Mouse (Mus musculus) large intestine, adult 2 months (tissue): ENCODE measurements around the gene Lexm. TPM values are rescaled to one million over a fixed set of nuclear protein-coding genes. Genes with fewer than 3 reads are reported as not detected.

Experiments
- DNase-seq: peaks from one replicate; pipeline ENCODE4 v3.0.0-alpha.2; 2012; ENCODE audit warnings: low read depth, low spot score
- WGBS: fragments of 180-500 bp; shearing (Covaris S2); methylation state at CpG from one replicate; pipeline ENCODE4 v1.1.7; 2018; 5-methylcytosine and 5-hydroxymethylcytosine counted together
- polyA plus RNA-seq: library from polyadenylated mRNA; depleted of rRNA; stranded (reverse); fragments of >200 nt; gene quantifications from 2 replicates; pipeline ENCODE4 v1.2.3, GENCODE M21; 2012

The Lexm gene
- polyA plus RNA-seq, 1 experiment = not detected

DNA sequence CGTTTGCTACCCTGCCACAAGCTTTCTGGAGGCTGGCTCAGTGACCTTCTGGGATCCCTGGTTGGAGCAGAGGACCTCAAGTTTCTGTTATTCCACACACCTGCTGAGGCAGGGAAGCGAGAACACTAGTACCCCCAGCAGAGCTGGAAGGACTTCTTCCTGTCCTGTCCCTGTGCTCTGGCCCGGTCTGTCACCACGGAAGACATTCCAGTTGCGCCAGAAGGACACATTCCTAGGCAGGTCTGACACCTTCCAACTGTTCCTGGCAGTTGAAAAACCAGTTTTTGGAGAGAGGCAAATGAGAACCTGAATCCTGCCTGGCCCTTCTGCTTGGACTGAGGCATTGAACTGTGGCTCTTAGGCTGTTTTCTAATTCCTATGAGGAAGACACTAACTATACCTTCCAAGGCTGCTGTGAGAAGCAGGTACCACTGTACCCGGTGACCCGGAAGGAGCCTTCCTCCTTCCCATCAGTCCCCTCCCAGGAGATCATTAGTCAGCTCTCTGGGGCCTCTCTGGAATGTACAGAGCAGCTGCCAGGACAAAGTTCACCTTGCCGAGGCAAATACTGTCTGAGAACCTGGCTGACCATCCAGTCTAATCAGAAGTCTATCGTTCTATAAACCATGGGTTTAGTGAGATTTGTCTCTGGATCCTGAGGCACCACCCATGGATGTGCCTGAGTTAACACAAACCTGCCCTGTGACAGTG lies 11.8 kb upstream of the Lexm start:
- DNase-seq = peak; percentile 69
- whole genome bisulfite sequencing = 17% methylated on average over 9 of the region's 9 CpGs

DNA sequence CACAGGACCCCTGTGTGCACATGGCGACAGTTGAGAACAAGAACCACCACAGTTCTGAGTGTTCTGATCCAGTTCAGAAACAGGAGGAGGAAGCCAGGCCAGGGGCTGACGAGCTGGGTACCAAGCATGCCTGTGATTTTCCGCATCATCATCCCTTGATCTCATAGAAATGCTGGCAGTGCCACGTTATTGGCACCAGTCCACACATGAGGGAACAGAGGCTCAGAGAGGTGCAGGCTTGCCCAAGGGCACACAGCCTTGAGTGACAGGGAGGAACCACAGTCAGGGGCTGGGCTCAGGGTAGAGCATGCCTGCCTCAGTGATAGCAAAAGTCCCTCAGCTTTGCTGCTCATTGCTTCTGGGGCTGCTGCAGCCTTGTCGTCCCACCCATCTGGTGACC lies 10.8 kb upstream of the Lexm start:
- 79% methylated on average over 5 of the region's 5 CpGs for WGBS
- no peak for DNase-seq

DNA sequence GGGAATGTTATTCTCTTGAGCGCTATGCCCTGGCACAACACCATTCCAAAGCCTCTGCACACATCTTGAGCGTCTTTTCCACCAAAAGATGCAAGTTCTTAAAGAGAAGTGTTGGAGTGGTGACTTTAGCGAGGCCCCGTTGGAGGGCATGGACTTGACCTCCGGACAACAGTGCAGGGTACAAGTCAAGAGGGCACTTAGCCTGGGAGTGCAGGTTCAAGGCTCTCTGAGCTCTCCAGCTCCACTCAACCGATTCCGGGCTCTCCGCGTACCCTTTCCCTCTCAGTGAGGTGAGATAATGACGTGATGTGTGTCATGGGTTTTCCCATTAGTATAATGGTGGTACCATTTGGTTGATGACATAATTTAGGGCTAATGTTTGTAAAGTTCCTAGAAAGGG lies 7.2 kb upstream of the Lexm start:
- whole genome bisulfite sequencing = 92% methylated on average over 10 of the region's 10 CpGs
- no peak for DNase-seq

DNA sequence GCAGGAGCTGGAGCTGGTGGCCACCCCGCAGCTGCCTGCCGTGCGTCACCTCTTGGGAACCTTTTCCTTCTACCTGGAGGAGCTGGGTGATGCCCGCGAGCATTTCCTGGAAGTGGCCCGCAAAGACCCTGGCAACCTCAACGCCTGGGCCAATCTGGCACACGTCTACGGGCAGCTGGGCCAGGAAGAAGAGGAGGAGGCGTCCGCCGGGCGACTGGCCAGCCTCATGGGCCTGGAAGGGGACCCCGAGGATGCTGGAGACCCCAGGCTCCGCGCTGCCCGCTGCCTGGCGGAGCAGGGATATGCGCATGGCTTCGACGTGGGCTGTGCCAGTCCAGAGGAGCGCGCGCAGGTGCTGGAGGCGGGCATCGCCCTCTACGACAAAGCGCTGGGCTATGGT lies 5.7 kb upstream of the Lexm start:
- WGBS = 25% methylated on average over 28 of the region's 28 CpGs
- DNase-seq = no peak

DNA sequence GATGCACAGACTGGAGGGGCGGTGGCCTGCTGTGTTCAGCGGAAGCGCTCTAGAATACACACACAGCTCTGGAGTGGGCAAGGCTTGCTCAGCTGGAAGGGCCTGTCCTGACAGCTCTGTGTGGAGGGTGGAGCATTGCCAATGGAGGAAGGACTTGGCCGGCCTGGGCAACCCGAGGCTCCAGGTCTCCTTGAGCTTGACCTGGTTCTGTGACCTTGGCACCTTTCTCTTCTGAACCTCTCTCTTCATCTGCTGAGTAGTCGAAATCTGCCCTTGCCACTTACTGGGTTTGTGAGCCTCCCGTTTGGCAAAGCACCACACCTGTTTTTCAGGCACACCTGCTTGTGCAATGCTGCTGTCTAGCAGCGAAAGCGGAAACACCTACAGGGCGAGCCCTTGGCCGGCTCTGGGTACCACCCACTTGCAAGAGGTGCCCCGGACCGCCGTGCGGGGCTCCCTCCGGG lies 5.0 kb upstream of the Lexm start, which contains the start of gene Ttc22:
TSS of gene Ttc22 (plus strand) at position 403 of the 464 bp plus-strand sequence.
- WGBS = 15% methylated on average over 16 of the region's 16 CpGs
- peak; percentile 54 for DNase-seq

DNA sequence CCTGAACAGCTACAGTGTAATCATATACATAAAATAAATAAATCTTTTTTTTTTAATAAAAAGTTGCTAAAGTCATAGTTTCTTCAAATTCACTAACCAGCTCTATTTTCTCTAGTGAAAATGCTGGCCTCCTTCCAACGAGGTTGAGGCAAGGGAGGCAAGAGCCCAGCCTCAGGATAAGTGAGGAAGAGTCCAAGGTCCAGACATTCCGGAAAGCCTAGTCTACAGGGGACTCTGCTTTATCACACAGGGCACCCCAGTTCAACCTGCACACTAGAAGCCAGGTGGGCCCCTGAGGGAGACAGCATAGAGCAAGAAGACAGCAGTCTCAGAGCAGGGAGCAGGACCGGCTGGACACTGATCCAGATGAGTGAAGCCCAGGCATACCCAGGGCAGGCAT lies 4.4 kb upstream of the Lexm start:
- 24% methylated on average over 3 of the region's 3 CpGs for WGBS
- DNase-seq = peak; percentile 56

DNA sequence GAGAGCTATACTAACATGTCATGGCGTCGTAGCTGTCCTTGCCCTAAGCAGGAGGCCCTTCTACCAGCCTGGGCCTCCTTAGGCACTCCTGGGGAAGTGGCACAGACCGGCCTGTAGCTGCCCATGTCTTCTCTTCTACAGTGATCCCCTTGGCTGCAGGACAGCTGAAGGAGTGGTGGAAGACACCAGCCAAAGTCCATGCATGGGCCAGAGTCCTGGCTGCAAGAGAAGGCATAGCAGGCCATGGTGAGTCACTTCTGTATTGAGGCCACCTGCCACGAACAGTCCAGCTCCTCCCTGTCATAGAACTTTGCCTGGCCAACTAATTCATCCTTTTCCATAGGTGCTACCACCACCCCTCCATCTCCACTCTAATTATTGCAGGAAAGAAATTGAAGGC lies 1.9 kb upstream of the Lexm start:
- WGBS = 67% methylated on average over 4 of the region's 4 CpGs
- no peak for DNase-seq

DNA sequence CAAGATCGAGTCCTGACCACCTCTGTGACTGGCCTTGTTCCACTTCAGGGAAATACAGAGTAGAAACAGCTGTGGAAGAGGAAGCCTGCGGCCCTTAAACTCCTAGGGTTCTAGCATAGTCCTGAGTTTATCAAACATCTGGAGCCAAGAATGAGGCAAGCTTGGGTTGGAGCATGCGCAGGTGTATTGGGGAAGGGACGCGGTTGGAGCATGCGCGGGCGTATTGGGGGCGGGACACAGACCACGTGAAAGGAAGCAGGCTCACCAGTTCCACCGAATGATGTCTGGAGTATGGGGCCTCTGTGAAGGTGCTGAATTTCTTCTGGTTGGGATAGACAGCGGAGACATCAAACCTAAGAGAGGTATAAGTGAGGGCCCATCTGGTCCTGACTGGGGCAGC lies 1.4 kb downstream of the Lexm start:
- WGBS = 79% methylated on average over 12 of the region's 12 CpGs
- DNase-seq = no peak

DNA sequence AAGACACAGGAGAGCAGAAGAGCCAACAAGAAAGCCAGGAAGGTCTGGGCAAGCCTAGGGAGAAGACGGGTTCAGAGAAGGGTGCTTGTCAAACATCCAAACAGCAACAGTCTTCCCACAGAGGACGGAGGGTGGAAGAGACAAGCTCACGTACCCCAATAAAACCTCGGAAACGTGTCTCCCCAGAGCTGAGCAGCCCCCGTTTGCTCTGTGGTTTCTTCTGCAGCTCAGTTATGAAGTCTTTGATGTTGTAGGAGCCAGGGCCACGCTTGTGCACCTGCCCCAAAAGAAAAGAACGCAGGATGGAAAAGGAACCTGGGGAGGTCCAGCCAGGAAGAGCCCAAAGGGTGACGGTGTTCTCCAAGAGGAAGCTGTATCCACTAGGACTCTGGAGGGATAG lies 2.2 kb downstream of the Lexm start:
- no peak for DNase-seq
- 76% methylated on average over 9 of the region's 9 CpGs for WGBS

DNA sequence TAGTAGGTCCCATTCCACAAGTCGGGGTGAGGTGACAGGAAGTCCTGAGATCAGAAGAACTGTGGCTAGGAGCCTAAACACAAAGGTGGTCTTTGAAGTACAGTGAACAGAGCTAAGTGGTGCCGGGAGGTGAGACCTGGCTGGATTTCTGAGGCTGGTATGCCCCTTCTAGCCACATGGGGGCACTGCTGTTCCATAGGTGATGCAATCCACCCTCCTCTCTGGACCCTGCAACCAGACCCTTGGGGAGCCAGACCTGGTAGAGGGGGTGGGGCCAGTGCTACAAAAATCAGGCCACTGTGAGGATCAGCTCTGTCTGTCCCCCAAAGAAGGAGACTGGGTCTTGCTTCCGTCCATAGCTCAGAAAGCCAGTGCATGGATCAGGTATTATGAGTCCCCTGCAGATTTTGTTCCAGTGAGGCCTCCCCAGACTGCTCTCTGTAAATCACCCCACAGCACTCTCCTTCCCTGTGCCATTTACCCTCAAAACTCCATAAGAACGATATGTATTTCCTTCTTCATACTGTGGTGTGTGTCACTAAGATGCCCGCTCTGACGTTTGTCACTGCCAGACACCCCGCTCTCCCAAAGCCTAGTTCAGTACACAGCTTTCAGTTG lies 2.8 kb downstream of the Lexm start:
- no peak for DNase-seq
- 52% methylated on average over 7 of the region's 7 CpGs for WGBS

DNA sequence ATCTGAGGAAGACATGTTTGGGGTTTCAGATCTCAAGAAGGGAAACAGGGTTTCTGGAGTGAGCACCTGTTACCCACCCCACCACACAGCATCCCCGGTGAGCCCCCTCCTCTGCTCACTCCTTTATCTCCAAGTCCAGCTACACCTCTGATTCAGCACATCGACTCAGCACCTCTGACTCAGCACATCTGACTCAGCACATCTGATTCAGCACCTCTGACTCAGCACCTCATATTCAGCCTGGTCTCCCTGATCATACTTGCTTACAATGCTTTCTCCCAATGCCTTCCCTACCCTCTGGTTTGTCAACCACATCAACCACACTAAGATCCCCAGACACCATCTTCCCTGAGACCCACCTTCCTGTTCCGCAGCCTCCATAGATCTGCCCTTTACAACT lies 3.5 kb downstream of the Lexm start:
- WGBS = 59% methylated on average over 3 of the region's 3 CpGs
- no peak for DNase-seq

DNA sequence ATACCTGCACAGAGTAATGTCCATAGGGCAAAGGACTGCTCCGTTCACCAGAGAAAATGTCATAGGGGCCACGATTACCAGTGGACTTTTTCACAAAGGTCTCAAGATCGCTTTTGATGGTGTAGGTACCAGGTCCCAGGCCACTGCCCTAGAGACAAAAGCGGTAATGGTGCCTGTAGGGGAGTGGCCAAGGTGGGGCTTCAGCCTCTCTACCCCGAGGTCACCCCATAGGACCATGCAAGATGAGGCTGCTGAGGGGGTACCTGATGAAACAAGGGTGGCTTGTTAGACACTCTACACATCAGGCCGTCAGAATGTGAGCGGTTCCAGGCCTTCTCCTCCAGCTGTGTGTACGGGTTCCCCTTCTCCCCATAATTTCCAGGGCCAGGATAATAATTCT lies 3.9 kb downstream of the Lexm start:
- WGBS = 73% methylated on average over 8 of the region's 8 CpGs

DNA sequence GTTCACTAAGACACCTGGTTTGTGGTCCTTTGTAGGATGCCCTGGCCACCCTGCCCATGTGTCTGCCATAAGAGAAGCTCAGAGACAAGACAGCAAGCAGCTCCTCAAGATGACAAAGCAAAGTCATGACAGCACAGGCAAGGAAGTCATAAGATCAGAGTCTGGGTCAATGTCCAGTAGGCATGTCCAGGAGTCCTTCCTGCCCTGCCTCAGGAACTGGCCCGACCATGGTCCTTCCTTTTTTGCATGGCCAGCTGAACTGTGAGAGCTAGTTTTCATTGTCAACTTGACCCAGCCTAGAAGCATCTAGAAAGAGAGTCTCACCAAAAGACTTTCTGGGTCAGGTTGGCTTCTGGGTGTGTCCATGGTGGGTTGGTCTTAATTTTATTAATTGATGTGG lies 9.1 kb downstream of the Lexm start:
- 55% methylated on average over 1 of the region's 1 CpGs for WGBS
- DNase-seq = no peak

More for the DNA sequence above, 3.9 kb downstream of the Lexm start:
- no peak for DNase-seq

DNA sequence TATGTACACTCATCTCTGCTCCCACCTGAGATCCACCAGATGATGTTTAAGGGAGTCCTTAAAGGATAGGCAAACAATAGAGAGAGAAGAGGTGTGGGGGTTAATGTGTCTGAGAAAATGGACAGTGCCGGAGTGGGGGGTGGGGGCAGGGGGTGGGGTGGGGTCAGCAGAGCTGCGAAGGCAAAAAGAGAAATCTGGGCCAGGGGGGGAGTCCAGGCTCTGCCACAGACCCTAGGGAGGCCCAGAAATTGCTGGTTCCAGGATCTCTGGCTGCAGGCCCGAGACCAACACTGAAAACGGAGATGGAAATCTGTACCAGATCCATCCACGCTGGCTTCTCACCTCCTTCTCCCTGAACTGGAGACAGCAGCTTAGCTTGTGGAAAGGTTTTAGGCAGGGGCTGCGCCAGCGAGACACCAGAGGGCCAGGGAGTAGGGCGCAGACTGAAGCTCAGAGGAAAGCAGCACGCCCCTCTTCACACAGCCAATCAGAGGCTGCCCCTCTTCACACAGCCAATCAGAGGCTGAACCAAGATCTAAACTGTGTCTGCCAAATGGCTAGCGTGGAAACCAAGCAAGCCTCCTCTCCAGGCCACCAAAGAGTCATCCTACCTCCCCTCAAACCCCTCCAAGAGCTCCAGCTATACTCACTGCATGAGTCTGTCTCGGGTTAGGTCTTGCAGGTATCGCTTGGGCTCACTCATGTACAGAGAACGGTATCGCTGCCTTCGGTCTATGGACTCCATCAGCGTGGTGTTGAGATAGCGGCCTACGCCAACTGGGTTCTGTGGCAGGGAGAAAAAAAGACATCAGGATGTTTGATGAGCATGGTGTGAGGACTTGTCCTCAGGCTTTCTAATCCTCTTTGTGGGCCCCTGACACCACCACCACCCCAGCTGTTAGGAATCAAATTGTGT lies 10.1 kb downstream of the Lexm start:
- 50% methylated on average over 18 of the region's 18 CpGs for WGBS
- no peak for DNase-seq

DNA sequence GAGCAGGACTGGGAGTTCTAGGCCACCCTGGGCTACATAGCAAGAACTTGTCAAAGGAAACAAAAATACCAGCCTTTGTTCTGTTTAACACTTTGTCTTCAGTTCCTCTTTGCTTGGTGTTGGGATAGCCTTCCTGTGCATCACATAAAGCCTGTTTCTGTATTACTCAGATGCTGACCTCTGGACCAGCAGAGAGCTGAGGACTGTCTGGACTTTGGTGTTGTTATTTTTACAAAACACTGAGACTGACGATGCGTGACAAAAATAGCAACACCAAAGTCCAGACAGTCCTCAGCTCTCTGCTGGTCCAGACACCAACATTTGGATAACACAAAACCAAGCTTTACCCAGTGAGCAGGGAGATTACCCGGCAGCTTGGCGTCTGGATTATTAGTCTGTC lies 16.3 kb downstream of the Lexm start:
- WGBS = 55% methylated on average over 4 of the region's 4 CpGs
- no peak for DNase-seq

DNA sequence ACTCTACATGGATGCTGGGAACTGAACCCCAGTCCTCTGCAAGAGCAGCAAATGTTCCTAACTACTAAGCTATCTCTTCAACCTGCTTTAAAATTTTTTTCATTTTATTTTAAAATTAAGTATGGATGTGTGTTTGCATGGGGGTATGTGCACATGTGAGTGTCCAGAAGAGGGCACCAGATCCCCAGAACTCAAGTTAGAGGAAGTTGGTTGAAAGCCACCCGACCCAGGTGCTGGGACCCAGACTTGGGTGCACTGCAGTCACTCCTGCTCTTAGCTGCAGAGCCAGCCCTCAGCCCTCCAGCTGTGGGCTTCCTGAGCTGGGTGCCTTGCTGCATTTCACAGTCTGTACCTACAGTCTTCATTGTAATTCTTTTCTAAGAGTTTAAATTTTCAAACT lies 17.6 kb downstream of the Lexm start:
- WGBS = 16% methylated on average over 1 of the region's 1 CpGs
- DNase-seq = no peak

DNA sequence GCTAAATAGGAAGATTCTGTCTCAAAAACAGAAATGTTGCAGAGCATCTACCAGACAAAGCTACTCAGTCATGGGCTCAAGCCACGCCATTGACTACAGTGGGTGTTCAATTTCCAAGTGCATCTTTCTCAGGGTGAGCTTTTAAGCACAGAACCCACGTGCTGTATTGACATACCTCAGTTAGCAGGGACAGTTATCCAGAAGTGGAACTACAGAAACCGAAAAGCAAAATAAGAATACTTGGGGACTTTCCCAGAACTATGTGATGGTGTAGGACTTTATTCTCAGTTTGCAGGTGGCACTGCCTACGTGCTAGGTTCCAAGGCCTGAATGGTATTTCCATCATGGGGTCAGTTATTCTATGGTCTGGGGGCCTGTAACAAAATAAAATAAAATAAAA lies 19.3 kb downstream of the Lexm start:
- DNase-seq = no peak
- 78% methylated on average over 4 of the region's 4 CpGs for WGBS

DNA sequence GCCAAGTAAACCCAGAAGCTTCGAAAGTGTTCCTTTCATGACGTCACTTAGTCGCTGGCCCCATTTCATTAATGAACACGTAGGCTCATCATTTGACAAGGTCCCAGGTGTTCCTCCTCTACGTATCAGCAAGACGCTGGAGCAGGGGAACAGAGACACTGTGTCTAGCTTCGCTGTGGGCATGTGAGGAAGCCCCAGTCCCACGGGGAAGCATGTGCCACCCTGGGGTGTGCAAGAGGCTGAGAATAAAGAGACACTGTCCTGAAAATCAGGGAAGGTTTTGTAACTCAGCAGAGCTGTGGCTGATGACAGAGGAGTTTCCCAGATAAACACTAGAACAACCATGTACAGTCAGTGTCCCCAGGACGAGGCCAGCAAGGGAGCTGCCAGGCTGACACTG lies 20.0 kb downstream of the Lexm start:
- 83% methylated on average over 9 of the region's 9 CpGs for WGBS
- no peak for DNase-seq

DNA sequence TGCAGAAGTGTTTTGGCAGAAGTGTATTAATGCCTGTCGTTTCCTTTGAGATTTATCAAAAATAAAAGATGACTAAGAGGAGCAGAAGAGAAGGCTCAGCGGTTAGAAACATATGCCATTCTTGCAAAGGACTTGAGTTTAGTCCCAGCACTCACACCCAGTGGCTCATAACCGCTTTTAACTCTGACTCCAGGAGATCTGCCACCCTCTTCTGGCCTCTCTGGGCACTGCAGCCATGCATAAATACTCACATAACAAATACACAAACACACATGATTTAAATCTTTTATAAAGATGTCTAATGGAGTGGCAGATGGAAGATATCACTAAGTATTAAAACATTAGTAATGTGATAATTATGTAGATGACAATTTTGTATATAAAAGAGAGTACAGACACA lies 20.8 kb downstream of the Lexm start:
- no peak for DNase-seq
- 77% methylated on average over 3 of the region's 3 CpGs for WGBS

DNA sequence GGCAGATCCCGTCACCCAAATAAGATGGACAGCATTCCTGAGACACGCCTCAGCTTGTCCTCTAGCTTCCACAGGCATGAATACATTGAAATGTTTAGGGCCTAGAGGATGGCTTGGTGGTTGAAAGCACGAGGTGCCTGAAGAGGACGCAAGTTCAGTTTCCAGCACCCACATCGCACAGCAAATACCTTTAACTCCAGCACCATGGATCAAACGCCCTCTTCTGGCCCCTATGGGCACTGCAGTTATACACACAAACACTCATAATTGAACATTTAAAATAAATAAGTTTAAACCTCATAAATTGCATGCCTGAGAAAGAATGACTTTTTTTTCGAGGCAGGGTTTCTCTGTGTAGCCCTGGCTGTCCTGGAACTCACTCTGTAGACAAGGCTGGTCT lies 23.4 kb downstream of the Lexm start:
- WGBS = 61% methylated on average over 7 of the region's 7 CpGs
- DNase-seq = no peak

DNA sequence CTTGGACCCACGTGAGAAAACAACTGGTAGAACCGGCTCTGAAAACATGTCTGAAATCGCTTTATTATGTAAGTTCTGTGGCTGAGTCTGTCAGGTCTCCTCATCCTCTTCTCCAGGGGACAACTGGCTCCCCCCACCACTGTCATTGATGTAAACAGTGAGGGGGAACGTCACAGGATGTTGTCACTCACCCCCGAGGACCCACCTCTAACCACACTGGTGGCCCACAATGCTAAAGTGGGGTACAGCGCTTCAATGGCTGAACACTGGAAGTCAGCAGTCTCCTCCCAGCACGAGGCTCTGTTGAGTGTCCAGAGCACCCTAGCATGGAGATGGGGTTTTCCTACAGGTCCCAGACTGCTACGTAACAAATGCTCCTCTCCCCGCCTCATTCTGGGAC lies 26.2 kb downstream of the Lexm start:
- WGBS = 72% methylated on average over 9 of the region's 9 CpGs
- no peak for DNase-seq
